Mouse (Mus musculus): ENCODE results near the gene Clstn2.

The Clstn2 gene

DNA sequence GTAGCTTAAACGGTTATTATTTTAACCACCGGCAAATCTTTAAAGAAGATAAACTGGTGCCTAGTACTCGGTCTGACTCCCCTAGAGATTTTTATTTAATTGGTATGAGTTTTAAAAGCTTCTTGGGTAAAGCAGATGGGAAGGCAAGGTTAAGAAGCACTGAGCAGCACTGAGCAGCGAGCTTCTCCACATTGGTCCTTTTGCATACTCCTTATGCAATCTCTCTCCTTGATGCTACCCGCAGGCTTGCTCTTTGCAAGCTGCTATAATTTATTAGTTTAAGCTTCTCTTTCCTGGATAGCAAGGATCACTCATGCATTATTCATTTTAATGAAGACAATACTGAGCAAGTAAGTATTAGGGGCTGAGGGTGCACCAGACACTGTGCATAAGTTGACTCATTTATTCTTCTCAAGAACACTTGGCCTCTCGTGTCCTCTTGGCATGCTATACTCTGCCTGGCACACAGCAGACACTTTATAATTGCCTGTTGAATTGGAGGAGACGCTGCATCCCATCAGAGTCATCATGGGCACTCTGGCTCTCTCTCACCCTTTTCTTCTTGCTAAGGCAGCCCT, 561.9 kb downstream of the Clstn2 start:
- no peak for DNase-seq (ENCODE audit: low read depth)

- DNase-seq (ENCODE audit: low read depth) = no peak
Measured at GRCm38 (mm10) chr9:97460452-97460851, 572.5 kb downstream of the Clstn2 start.

DNA sequence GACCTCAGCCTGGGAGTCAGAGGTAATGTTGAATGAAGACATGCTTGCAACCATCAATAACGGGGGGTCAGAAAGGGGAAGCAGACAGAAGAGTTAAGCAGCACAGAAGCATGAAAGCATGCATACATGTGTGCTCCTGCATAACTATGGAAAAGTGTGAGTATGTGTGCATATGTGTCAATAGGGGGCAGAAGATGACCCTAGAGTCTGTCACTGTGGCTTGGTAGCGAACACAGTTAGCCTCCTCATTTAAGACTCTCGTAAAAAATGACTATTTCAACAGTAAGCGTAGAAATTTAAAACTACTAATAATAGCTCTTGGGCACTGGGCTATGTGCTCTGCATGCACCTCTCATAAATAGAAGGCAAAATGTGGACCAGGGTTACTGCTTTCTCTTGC, 573.2 kb downstream of the Clstn2 start:
- DNase-seq (ENCODE audit: low read depth) = no peak

- DNase-seq (ENCODE audit: low read depth) = no peak
Measured at GRCm38 (mm10) chr9:97449316-97450050, 583.5 kb downstream of the Clstn2 start.

DNA sequence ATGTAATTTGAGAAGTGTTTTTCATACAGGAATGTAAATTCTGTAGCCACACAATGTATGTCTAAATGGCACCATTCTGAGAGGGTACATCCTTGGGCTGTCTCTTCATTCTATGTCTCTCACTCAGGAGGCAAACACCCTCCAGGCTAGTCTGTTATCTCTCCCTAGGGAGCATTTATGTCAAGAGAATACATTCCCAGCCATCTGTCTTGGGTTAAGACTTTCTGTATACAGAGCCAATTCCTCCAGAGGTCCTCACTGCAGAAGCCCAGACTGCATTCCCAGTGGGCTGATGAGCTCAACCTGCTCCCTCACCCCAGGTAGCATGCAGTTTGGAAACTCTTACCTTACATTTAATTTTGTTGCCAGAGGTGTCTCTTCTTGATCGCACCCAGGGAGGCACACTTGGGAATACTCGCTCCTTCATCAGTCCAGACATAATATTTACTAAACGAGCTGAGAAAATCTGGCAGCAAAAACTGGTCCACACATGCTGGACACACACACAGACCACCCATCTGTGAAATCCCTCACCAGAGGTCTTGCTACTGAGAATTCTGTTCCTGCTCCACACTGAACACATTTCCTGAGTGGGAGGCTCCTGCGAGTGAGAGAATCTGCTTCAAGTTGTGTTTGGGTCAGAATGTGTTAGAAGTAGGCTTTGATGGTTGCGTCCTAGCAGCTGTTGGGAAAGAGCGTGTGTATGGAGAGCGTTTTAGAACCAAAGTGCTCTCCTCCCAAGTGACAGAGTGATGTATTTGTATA, 592.9 kb downstream of the Clstn2 start:
- DNase-seq (ENCODE audit: low read depth) = no peak

GRCm38 (mm10) chr9:97434666-97435065, 598.3 kb downstream of the Clstn2 start:
- no peak for DNase-seq (ENCODE audit: low read depth)

- no peak for DNase-seq (ENCODE audit: low read depth)
Measured at GRCm38 (mm10) chr9:97429885-97430449, 603.0 kb downstream of the Clstn2 start.

DNA sequence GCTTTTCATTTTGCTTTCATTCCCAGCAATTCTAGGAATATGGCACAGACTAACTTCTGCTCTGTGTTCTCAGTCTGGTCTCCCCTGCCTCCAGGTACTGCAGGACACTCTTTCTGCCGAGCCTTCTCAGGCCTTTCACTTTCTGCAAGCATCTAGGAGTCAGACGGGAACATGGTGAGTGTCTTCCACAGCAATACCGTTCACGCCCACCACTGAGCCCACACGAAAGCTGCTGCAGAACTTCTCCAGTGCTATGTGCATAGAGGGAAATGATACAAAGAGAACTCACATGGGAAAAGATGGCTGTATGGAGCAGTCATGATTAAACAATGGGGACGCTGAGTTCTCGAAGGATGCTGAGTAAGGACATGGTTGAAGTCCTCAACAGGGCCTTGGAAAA, 604.9 kb downstream of the Clstn2 start:
- no peak for DNase-seq (ENCODE audit: low read depth)

- no peak for DNase-seq (ENCODE audit: low read depth)
Measured at GRCm38 (mm10) chr9:97420896-97421295, 612.1 kb downstream of the Clstn2 start.

GRCm38 (mm10) chr9:97414876-97415668, 617.9 kb downstream of the Clstn2 start:
- no peak for DNase-seq (ENCODE audit: low read depth)

DNA sequence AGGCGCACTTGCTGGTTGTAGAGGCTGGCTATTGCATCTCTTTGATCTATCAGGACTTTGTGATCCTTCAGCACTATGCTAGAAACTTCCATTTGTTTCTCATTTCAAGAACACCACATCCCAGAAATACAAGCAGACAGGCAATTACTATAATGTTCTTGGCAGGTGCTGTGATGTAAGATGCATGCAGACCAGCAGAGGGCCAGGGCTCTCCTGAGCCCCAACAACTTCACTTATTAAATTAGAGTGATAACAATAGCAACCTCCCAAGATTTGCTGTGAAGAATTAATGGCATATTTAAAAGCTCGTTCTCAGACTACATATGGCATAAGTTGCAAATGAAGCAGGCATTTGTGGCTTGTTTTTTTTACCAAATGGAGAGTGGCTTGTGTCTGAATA, 624.8 kb downstream of the Clstn2 start:
- DNase-seq (ENCODE audit: low read depth) = no peak

Measured in naive thymus-derived CD4-positive, alpha-beta T cell, adult 2 months (primary cell).